Comparison of ENCODE assay signal across 28 mouse cellular contexts in genomic region chr10:5165439-5165838, GRCm38 (mm10).
DNase-seq lines count a peak whose midpoint lies in the region; ATAC-seq and TF ChIP-seq lines count a peak whose summit lies in the region.
"Had no signal": no experiment of that assay in that cellular context is flagged by ENCODE, and none has a peak within 500 bp of the region (broad histone marks: within the 10 kb centered on the region; RNA-seq: fewer than 3 reads in every experiment).

No protein-coding gene starts in this region.

- no peak overlapping the region for H3K9ac ChIP-seq in liver, postnatal 0 days (replicated peaks)
- no peak overlapping the region for H3K9ac ChIP-seq in intestine, postnatal 0 days (ENCODE audit: low read depth, low read length)
- H3K9ac ChIP-seq in liver, embryonic 15.5 days = no peak overlapping the region
- no peak overlapping the region for H3K9ac ChIP-seq in stomach, postnatal 0 days (ENCODE audit: low read length)
- H3K9ac ChIP-seq in forebrain, embryonic 14.5 days (ENCODE audit: low read length) = no peak overlapping the region
- H3K9ac ChIP-seq: embryonic facial prominence, embryonic 12.5 days; forebrain, embryonic 15.5 days; heart, embryonic 12.5 days; hindbrain, embryonic 13.5 days; limb, embryonic 12.5 days had no signal

- no peaks in the 10 kb centered on the region; the same call in 1 of the 2 replicates for H3K4me1 ChIP-seq in liver, postnatal 0 days (ENCODE audit: insufficient read depth)
- H3K4me1 ChIP-seq in intestine, postnatal 0 days (replicated peaks; ENCODE audit: control insufficient read depth, insufficient read depth, low read length) = no peaks in the 10 kb centered on the region
- peaks cover 14% of the 10 kb centered on the region for H3K4me1 ChIP-seq in liver, embryonic 15.5 days (replicated peaks)
- H3K4me1 ChIP-seq in stomach, postnatal 0 days (replicated peaks; ENCODE audit: control insufficient read depth, insufficient read depth) = no peaks in the 10 kb centered on the region
- no peaks in the 10 kb centered on the region for H3K4me1 ChIP-seq in forebrain, embryonic 14.5 days (ENCODE audit: control insufficient read depth, insufficient read depth, low read length)
- H3K4me1 ChIP-seq: embryonic facial prominence, embryonic 12.5 days; forebrain, embryonic 15.5 days; hindbrain, embryonic 13.5 days had no signal

- TF ChIP-seq CTCF in liver, postnatal 0 days (IDR thresholded peaks at IDR 0.05; ENCODE audit: low read depth) = no peak
- TF ChIP-seq CTCF in intestine, postnatal 0 days (IDR thresholded peaks at IDR 0.05; ENCODE audit: low read depth) = no peak
- no peak for TF ChIP-seq CTCF in stomach, postnatal 0 days (IDR thresholded peaks at IDR 0.05; ENCODE audit: low read depth)

- no peak overlapping the region for H3K4me3 ChIP-seq in liver, postnatal 0 days (ENCODE audit: low read depth, low read length)
- no peak overlapping the region for H3K4me3 ChIP-seq in intestine, postnatal 0 days (ENCODE audit: low read depth, low read length)
- H3K4me3 ChIP-seq in liver, embryonic 15.5 days (replicated peaks) = no peak overlapping the region
- no peak overlapping the region for H3K4me3 ChIP-seq in stomach, postnatal 0 days (ENCODE audit: low read depth, low read length)
- no peak overlapping the region for H3K4me3 ChIP-seq in forebrain, embryonic 14.5 days (ENCODE audit: low read depth, low read length)
- H3K4me3 ChIP-seq: embryonic facial prominence, embryonic 12.5 days; forebrain, embryonic 15.5 days; heart, adult 2 months; heart, embryonic 12.5 days; hindbrain, embryonic 13.5 days; limb, embryonic 12.5 days had no signal

- H3K4me2 ChIP-seq in liver, postnatal 0 days (ENCODE audit: low read depth, low read length) = no peak overlapping the region
- H3K4me2 ChIP-seq in intestine, postnatal 0 days (replicated peaks; ENCODE audit: low read depth) = peak overlapping the region; percentile 30; the same call in 1 of the 2 replicates
- H3K4me2 ChIP-seq in liver, embryonic 15.5 days = no peak overlapping the region
- H3K4me2 ChIP-seq in stomach, postnatal 0 days (replicated peaks; ENCODE audit: low read depth) = no peak overlapping the region
- H3K4me2 ChIP-seq in forebrain, embryonic 14.5 days (ENCODE audit: low read length) = no peak overlapping the region
- H3K4me2 ChIP-seq: embryonic facial prominence, embryonic 12.5 days; forebrain, embryonic 15.5 days; heart, embryonic 12.5 days; hindbrain, embryonic 13.5 days; limb, embryonic 12.5 days had no signal

- H3K27me3 ChIP-seq in liver, postnatal 0 days (ENCODE audit: insufficient read depth, low read length) = no peaks in the 10 kb centered on the region
- H3K27me3 ChIP-seq in intestine, postnatal 0 days (replicated peaks; ENCODE audit: control insufficient read depth, insufficient read depth, low read length) = no peaks in the 10 kb centered on the region
- no peaks in the 10 kb centered on the region for H3K27me3 ChIP-seq in liver, embryonic 15.5 days
- no peaks in the 10 kb centered on the region for H3K27me3 ChIP-seq in stomach, postnatal 0 days (ENCODE audit: control insufficient read depth, insufficient read depth, low read length)
- H3K27me3 ChIP-seq in forebrain, embryonic 14.5 days (replicated peaks; ENCODE audit: control insufficient read depth, insufficient read depth, low read length) = no peaks in the 10 kb centered on the region
- H3K27me3 ChIP-seq: embryonic facial prominence, embryonic 12.5 days; forebrain, embryonic 15.5 days; heart, embryonic 12.5 days; hindbrain, embryonic 13.5 days; limb, embryonic 12.5 days had no signal

- peaks cover 18% of the 10 kb centered on the region; the same call in 1 of the 2 replicates for H3K36me3 ChIP-seq in liver, postnatal 0 days (replicated peaks; ENCODE audit: insufficient read depth, low read length)
- H3K36me3 ChIP-seq in intestine, postnatal 0 days (ENCODE audit: control insufficient read depth, insufficient read depth) = peaks cover 2% of the 10 kb centered on the region; the same call in 1 of the 2 replicates
- peaks cover 34% of the 10 kb centered on the region for H3K36me3 ChIP-seq in liver, embryonic 15.5 days (replicated peaks)
- H3K36me3 ChIP-seq in stomach, postnatal 0 days (ENCODE audit: control insufficient read depth, insufficient read depth, low read length) = no peaks in the 10 kb centered on the region
- no peaks in the 10 kb centered on the region for H3K36me3 ChIP-seq in forebrain, embryonic 14.5 days (ENCODE audit: control insufficient read depth, insufficient read depth, low read length)
- H3K36me3 ChIP-seq: forebrain, embryonic 15.5 days had no signal

- 44% methylated on average over 5 of the region's 5 CpGs for WGBS in liver, postnatal 0 days (ENCODE audit: insufficient replicate concordance)
- WGBS in intestine, postnatal 0 days = 41% methylated on average over 5 of the region's 5 CpGs
- 21% methylated on average over 5 of the region's 5 CpGs for WGBS in liver, embryonic 15.5 days (ENCODE audit: insufficient replicate concordance)
- WGBS in stomach, postnatal 0 days = 61% methylated on average over 5 of the region's 5 CpGs
- 87% methylated on average over 5 of the region's 5 CpGs for WGBS in forebrain, embryonic 14.5 days

- ATAC-seq in liver, postnatal 0 days = no peak
- ATAC-seq in intestine, postnatal 0 days = no peak
- peak; percentile 44; the same call in 1 of the 2 replicates for ATAC-seq in liver, embryonic 15.5 days (ENCODE audit: insufficient read depth)
- ATAC-seq in stomach, postnatal 0 days (ENCODE audit: low FRiP score, low TSS enrichment) = peak; percentile 35; the same call in 1 of the 2 replicates
- no peak for ATAC-seq in forebrain, embryonic 14.5 days
- ATAC-seq: forebrain, embryonic 15.5 days; lung, postnatal 0 days had no signal

- no peaks in the 10 kb centered on the region for H3K9me3 ChIP-seq in liver, postnatal 0 days (ENCODE audit: low read length)
- no peaks in the 10 kb centered on the region for H3K9me3 ChIP-seq in intestine, postnatal 0 days (ENCODE audit: control insufficient read depth)
- no peaks in the 10 kb centered on the region for H3K9me3 ChIP-seq in liver, embryonic 15.5 days (replicated peaks)
- no peaks in the 10 kb centered on the region for H3K9me3 ChIP-seq in stomach, postnatal 0 days (ENCODE audit: control insufficient read depth, low read length)
- H3K9me3 ChIP-seq in forebrain, embryonic 14.5 days (replicated peaks; ENCODE audit: control insufficient read depth, low read length) = no peaks in the 10 kb centered on the region
- H3K9me3 ChIP-seq: embryonic facial prominence, embryonic 12.5 days; forebrain, embryonic 15.5 days; hindbrain, embryonic 13.5 days had no signal

- peak; percentile 14 for DNase-seq in liver
- DNase-seq in liver, postnatal 0 days = no peak
- DNase-seq in stomach, postnatal 0 days (ENCODE audit: low spot score) = no peak
- no peak for DNase-seq in yolk sac, embryonic 10.5 days (ENCODE audit: low spot score)
- no peak for DNase-seq in forebrain, embryonic 14.5 days (ENCODE audit: low spot score)
- DNase-seq in ovary, postnatal 14 days (ENCODE audit: low spot score) = no peak
- DNase-seq: adrenal gland, postnatal 14 days; cerebellum, adult 11 months; cerebellum, adult 9-10 months; cerebellum, postnatal 36 days; gastrocnemius, postnatal 25 days; heart, adult 2 months; heart, postnatal 4 days; kidney, adult 9 months; kidney, postnatal 10 days; lung, adult 18-20 months; lung, postnatal 4 days; midbrain, embryonic 14.5 days; right cerebral cortex, postnatal 4 days; thymus, postnatal 36 days had no signal

- no peak for TF ChIP-seq EP300 in liver, postnatal 0 days (IDR thresholded peaks at IDR 0.05; ENCODE audit: low read depth)
- TF ChIP-seq EP300 in stomach, postnatal 0 days (optimal IDR thresholded peaks at IDR 0.05) = no peak

- no peak overlapping the region for H3K27ac ChIP-seq in liver, postnatal 0 days (ENCODE audit: low read depth)
- H3K27ac ChIP-seq in intestine, postnatal 0 days (ENCODE audit: low read depth, low read length) = no peak overlapping the region
- no peak overlapping the region for H3K27ac ChIP-seq in liver, embryonic 15.5 days (replicated peaks)
- H3K27ac ChIP-seq in stomach, postnatal 0 days (replicated peaks) = no peak overlapping the region
- no peak overlapping the region for H3K27ac ChIP-seq in forebrain, embryonic 14.5 days (ENCODE audit: low read depth, low read length)
- H3K27ac ChIP-seq: embryonic facial prominence, embryonic 12.5 days; forebrain, embryonic 15.5 days; heart, adult 2 months; hindbrain, embryonic 13.5 days; limb, embryonic 12.5 days had no signal

Comparison
In these comparisons a context has a peak if more than half of its experiments do, and no peak if none do; other contexts are left out.
1. ATAC-seq: peak in liver, embryonic 15.5 days (single experiment) and stomach, postnatal 0 days (single experiment); none in liver, postnatal 0 days (single experiment), intestine, postnatal 0 days (single experiment) and forebrain, embryonic 14.5 days (single experiment).